Mouse (Mus musculus) cerebellum, postnatal 4 days (tissue): ENCODE measurements at regions not wholly inside any gene's neighbourhood (a gene's known extent, or its start where the extent isn't known, plus 50 kb on each side); places are given as distances from the start of the nearest gene placed in this dataset.
A peak's percentile ranks its signal among the peaks of the same experiment; 100 is the strongest.

Experiments used
- DNase-seq, 2 experiments: peaks; one replicate each; pipeline ENCODE4 v3.0.0; 2022; ENCODE audit warnings: low spot score in 2 of 2, mixed read lengths in 1 of 2

DNA sequence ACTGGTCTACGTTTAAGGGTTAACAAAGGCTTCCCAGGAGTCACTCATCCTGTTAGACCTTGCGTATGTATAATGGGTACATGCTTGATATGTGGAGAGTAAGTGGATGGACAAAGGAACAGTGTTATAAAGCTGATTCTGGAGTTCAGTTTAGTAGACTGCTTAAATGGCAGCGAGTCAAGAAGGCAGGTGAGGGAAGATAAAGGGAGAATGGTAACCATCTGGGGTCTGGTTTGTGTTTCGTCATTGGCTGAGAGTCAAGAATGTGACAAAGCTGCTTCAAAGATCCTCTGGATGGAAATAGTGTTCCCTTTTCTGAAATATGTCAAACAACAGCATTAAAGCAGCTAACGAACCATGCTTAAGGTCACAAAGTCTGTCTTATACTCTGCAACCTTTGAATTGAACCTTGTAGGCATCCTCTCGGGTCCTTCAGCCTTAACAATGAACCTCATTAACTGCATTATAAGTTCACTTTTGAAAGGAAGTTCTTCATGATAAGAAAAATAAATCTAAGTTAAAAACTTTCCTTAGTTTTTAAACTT, 286.9 kb upstream of the 4930452B06Rik start:
- DNase-seq, result no peak

GRCm38 (mm10) chr14:8948751-8949150, 282.7 kb upstream of the 4930452B06Rik start:
- DNase-seq, result no peak

DNA sequence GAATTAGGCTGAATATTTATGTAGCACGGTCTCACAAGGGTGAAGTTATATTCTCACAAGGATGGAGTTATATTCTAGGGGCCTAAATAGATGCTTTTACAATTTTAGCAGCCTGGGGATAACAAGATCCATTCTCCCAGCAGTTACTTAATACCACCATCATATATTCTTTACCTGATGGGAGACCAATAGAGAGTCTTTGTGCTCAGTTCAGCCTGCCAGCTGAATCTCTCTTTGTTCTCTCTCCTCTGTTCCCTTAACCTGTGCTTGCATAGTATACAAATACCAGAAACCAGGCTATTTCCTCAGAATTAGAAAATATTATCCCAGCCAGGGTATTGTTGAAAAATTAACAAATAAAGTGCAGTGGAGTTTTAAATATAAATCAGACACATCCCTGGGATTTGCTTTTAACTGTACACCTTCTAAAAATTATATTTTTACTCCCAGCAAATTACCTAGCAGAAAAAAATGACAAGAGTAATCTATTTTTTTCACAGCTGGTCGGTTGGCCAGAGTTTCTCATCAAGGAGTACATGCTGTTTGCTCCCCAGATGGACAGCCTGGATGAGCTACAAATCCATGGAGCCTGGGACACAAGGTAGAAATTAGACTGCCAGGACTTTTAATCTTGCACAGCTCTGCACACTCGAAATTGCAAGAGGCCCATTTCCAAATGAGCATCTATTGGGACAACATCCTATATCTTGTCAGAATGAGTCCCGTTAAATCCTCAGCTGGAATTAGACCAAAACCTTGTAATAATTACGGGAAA, 281.0 kb upstream of the 4930452B06Rik start:
- no peak for DNase-seq

GRCm38 (mm10) chr14:8935121-8935520, 269.1 kb upstream of the 4930452B06Rik start:
- peak in 1 of 2 experiments; percentile 60 for DNase-seq
